Mouse (Mus musculus) ES-E14 (cell line): ENCODE data around the gene Lenep.

Experiments used
- CHD2 ChIP-seq: IDR thresholded peaks from 2 replicates; pipeline ENCODE4 v1.6.1; 2014; ENCODE audit warnings: mild to moderate bottlenecking, low read depth, low read length, inconsistent platforms
- MAFK ChIP-seq: IDR thresholded peaks from 2 replicates; pipeline ENCODE4 v1.6.1; 2014; ENCODE audit warnings: mild to moderate bottlenecking, low read depth, low read length, inconsistent platforms; ENCODE audit not compliant: insufficient read depth
- ZC3H11A ChIP-seq: IDR thresholded peaks from 2 replicates; pipeline ENCODE4 v1.6.1; 2012; ENCODE audit warnings: low read depth, mild to moderate bottlenecking, inconsistent platforms, low read length, borderline replicate concordance

- TF ChIP-seq CHD2 (no peak), ZC3H11A (no peak), MAFK (no peak)
Measured at GRCm38 (mm10) chr3:89380711-89381110, 21.9 kb downstream of the Lenep start.
